Comparison of ENCODE assay signal across 16 mouse cellular contexts in the genomic region with DNA sequence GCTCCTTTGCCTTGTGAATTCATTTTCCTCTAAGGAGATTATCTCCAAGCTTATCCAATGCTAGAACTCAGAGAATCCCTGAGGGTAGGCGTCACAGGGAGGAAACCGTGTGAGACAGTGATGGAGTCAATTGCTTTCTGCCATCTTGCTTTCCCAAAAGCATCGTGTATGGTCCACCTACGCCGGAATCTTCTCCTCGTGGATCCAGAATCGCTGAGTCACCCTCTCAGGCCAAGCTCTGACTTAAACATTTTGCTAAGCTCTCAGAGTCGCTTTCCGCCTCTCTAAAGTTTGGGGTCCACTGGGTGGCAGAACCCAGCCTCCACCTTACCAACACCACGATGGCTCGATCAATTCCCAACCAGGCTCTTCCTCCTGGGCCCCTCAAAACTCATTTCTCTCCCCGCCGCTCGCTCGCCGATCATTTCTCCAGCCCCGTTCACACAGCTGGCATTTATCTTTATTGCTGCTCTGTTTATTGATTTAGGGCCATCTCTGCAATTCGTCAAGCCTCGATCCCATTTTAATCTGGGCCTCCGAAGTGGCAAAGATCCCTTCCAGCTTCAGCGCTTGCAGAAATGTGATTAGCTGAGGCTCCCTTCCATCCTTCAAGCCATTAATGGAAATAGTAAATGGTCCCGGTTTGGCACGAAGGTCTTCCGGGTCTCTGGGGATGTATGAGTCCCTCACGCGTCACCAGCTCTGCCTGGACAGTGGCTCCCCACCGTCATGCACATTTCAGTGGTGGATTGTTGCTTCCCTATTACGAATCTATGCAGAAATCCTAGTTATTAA. TPM values are rescaled to one million over a fixed set of nuclear protein-coding genes. Genes with fewer than 3 reads are reported as not detected.
A peak's percentile ranks its signal among the peaks of the same experiment; 100 is the strongest.
DNase-seq lines count a peak whose midpoint lies in the region; ATAC-seq and TF ChIP-seq lines count a peak whose summit lies in the region.
"Had no signal": no experiment of that assay in that cellular context is flagged by ENCODE, and none has a peak within 500 bp of the region (broad histone marks: within the 10 kb centered on the region; RNA-seq: fewer than 3 reads in every experiment).

No protein-coding gene starts in this region.

- no peaks in the 10 kb centered on the region for H3K36me3 ChIP-seq in heart, embryonic 10.5 days
- H3K36me3 ChIP-seq in lung, embryonic 15.5 days: no peaks in the 10 kb centered on the region
- no peaks in the 10 kb centered on the region for H3K36me3 ChIP-seq in intestine, embryonic 15.5 days
- no peaks in the 10 kb centered on the region for H3K36me3 ChIP-seq in stomach, embryonic 14.5 days (ENCODE audit: control insufficient read depth, insufficient read depth, low read length)
- H3K36me3 ChIP-seq: embryonic facial prominence, embryonic 12.5 days; midbrain, embryonic 12.5 days had no signal

- no peak for TF ChIP-seq CTCF in lung, adult 2 months (IDR thresholded peaks at IDR 0.05; ENCODE audit: insufficient read depth, low read length)

- peak; percentile 76 for DNase-seq in heart, embryonic 10.5 days (ENCODE audit: low spot score)
- DNase-seq in heart, postnatal 4 days: no peak
- DNase-seq in lung, adult 2 months: no peak
- no peak for DNase-seq in left cerebral cortex, postnatal 36 days (ENCODE audit: low spot score in 2 of 2)
- DNase-seq: cerebellum, adult 9-11 months; gastrocnemius, postnatal 14 days; kidney, postnatal 4 days had no signal

- H3K4me2 ChIP-seq in lung, embryonic 15.5 days: peak overlapping the region; percentile 38; the same call in 1 of the 2 replicates
- peak overlapping the region; percentile 43 for H3K4me2 ChIP-seq in intestine, embryonic 15.5 days (replicated peaks)
- peak overlapping the region; percentile 22 for H3K4me2 ChIP-seq in stomach, embryonic 14.5 days (replicated peaks; ENCODE audit: low read depth, low read length)
- H3K4me2 ChIP-seq: embryonic facial prominence, embryonic 12.5 days; midbrain, embryonic 12.5 days had no signal

- ATAC-seq in lung, embryonic 15.5 days (ENCODE audit: borderline replicate concordance, extremely low read depth, low FRiP score, low TSS enrichment): peak; percentile 24; the same call in 1 of the 2 replicates
- peak; percentile 24; the same call in 1 of the 2 replicates for ATAC-seq in intestine, embryonic 15.5 days
- no peak for ATAC-seq in stomach, embryonic 14.5 days (ENCODE audit: insufficient number of reproducible peaks, insufficient read depth, low FRiP score, low read depth)
- ATAC-seq in erythroid progenitor cell, adult 5-6 weeks (replicated peaks; ENCODE audit: low FRiP score, poor library complexity, severe bottlenecking): no peak
- ATAC-seq: forebrain, embryonic 14.5 days; inflammation-experienced regulatory T-cells, adult 6 months had no signal

- TF ChIP-seq POLR2A in lung, adult 2 months (IDR thresholded peaks at IDR 0.05; ENCODE audit: borderline replicate concordance, extremely low read depth, low read depth, low read length): no peak

- 59% methylated on average over 28 of the region's 28 CpGs for WGBS in heart, embryonic 10.5 days
- 39% methylated on average over 28 of the region's 28 CpGs for WGBS in lung, embryonic 15.5 days
- WGBS in lung, adult 2 months: 49% methylated on average over 28 of the region's 28 CpGs
- WGBS in intestine, embryonic 15.5 days: 23% methylated on average over 28 of the region's 28 CpGs
- WGBS in stomach, embryonic 14.5 days: 32% methylated on average over 28 of the region's 28 CpGs

- 0 out of 2 replicates have a peak, but pooled peaks cover 3% of the 10 kb centered on the region for H3K27me3 ChIP-seq in heart, embryonic 10.5 days (ENCODE audit: insufficient read depth, poor library complexity, severe bottlenecking)
- no peaks in the 10 kb centered on the region for H3K27me3 ChIP-seq in lung, embryonic 15.5 days
- no peaks in the 10 kb centered on the region for H3K27me3 ChIP-seq in intestine, embryonic 15.5 days (replicated peaks)
- H3K27me3 ChIP-seq in stomach, embryonic 14.5 days (ENCODE audit: control insufficient read depth, insufficient read depth, low read length): no peaks in the 10 kb centered on the region
- H3K27me3 ChIP-seq: embryonic facial prominence, embryonic 12.5 days; midbrain, embryonic 12.5 days had no signal

- H3K27ac ChIP-seq in heart, embryonic 10.5 days: no peak overlapping the region
- no peak overlapping the region for H3K27ac ChIP-seq in lung, embryonic 15.5 days
- no peak overlapping the region for H3K27ac ChIP-seq in intestine, embryonic 15.5 days
- no peak overlapping the region for H3K27ac ChIP-seq in stomach, embryonic 14.5 days (ENCODE audit: low read length)
- H3K27ac ChIP-seq: embryonic facial prominence, embryonic 12.5 days; liver, embryonic 14.5 days; midbrain, embryonic 12.5 days had no signal

- H3K4me3 ChIP-seq in heart, embryonic 10.5 days: 0 out of 2 replicates have a peak overlapping the region, but pooled peaks have one; percentile 3
- H3K4me3 ChIP-seq in lung, embryonic 15.5 days: no peak overlapping the region
- H3K4me3 ChIP-seq in lung, adult 2 months (replicated peaks; ENCODE audit: extremely low read depth, low read depth, low read length): no peak overlapping the region
- H3K4me3 ChIP-seq in intestine, embryonic 15.5 days (replicated peaks): no peak overlapping the region
- no peak overlapping the region for H3K4me3 ChIP-seq in stomach, embryonic 14.5 days (ENCODE audit: low read depth, low read length)
- H3K4me3 ChIP-seq: embryonic facial prominence, embryonic 12.5 days; midbrain, embryonic 12.5 days had no signal

- no peak overlapping the region for H3K9ac ChIP-seq in lung, embryonic 15.5 days
- no peak overlapping the region for H3K9ac ChIP-seq in intestine, embryonic 15.5 days
- no peak overlapping the region for H3K9ac ChIP-seq in stomach, embryonic 14.5 days (replicated peaks; ENCODE audit: low read depth, low read length)
- H3K9ac ChIP-seq: embryonic facial prominence, embryonic 12.5 days; liver, embryonic 14.5 days; midbrain, embryonic 12.5 days had no signal

- H3K4me1 ChIP-seq in heart, embryonic 10.5 days: peaks cover 28% of the 10 kb centered on the region
- peaks cover 13% of the 10 kb centered on the region for H3K4me1 ChIP-seq in lung, embryonic 15.5 days
- no peaks in the 10 kb centered on the region for H3K4me1 ChIP-seq in lung, adult 2 months (ENCODE audit: control insufficient read depth, insufficient read depth, low read length)
- H3K4me1 ChIP-seq in intestine, embryonic 15.5 days (replicated peaks): peaks cover 14% of the 10 kb centered on the region; the same call in 1 of the 2 replicates
- peaks cover 4% of the 10 kb centered on the region; the same call in 1 of the 2 replicates for H3K4me1 ChIP-seq in stomach, embryonic 14.5 days (ENCODE audit: control insufficient read depth, insufficient read depth, low read length)

- intact Hi-C loops in left cerebral cortex, postnatal 36 days (cut with DNase I): loop anchor here (10.0 kb wide), 2 partner anchors 609 to 949 kb away; a partner anchor contains a TSS

- H3K9me3 ChIP-seq in heart, embryonic 10.5 days: no peaks in the 10 kb centered on the region
- H3K9me3 ChIP-seq in lung, embryonic 15.5 days: no peaks in the 10 kb centered on the region
- H3K9me3 ChIP-seq in intestine, embryonic 15.5 days: no peaks in the 10 kb centered on the region
- H3K9me3 ChIP-seq in stomach, embryonic 14.5 days (ENCODE audit: control insufficient read depth, low read depth, low read length): no peaks in the 10 kb centered on the region
- H3K9me3 ChIP-seq: embryonic facial prominence, embryonic 12.5 days; midbrain, embryonic 12.5 days had no signal

RNA-seq across cellular contexts. Expression of a gene that starts 38.4 kb away (rescaled TPM):
- polyA plus RNA-seq in heart, embryonic 10.5 days (2016; fragmentation: Nextera tagmentation; extraction: Ambion mirVana): 36.2 and 57.0 TPM in 2 replicates
- total RNA-seq in heart, postnatal 4 days (2021): 10 to 100 TPM; 12.3 to 12.6 TPM
- polyA plus RNA-seq in lung, embryonic 15.5 days (2015; fragmentation: Nextera tagmentation; extraction: Ambion mirVana): 50.4 and 51.9 TPM in 2 replicates
- polyA plus RNA-seq in lung, adult 2 months (2012; rRNA removed): 14.7 and 17.8 TPM in 2 replicates
- polyA plus RNA-seq in intestine, embryonic 15.5 days (2015; fragmentation: Nextera tagmentation; extraction: Ambion mirVana): 54.3 and 56.0 TPM in 2 replicates
- polyA plus RNA-seq in stomach, embryonic 14.5 days (2014; fragmentation: Nextera tagmentation; extraction: Ambion mirVana): 74.2 and 77.9 TPM in 2 replicates
- total RNA-seq in erythroid progenitor cell, adult 5-6 weeks (2015; ENCODE audit: low replicate concordance): 12.2 and 15.9 TPM in 2 replicates
- total RNA-seq in erythroid progenitor cell, adult 5-6 weeks (2017; ENCODE audit: low replicate concordance): 2.2 and 21.4 TPM in 2 replicates
- 100 to 1,000 TPM; 116 to 129 TPM for total RNA-seq in left cerebral cortex, postnatal 36 days (2021)

RNA-seq across cellular contexts. Expression of a gene that starts 38.7 kb away (rescaled TPM):
- polyA plus RNA-seq in heart, embryonic 10.5 days (2016; fragmentation: Nextera tagmentation; extraction: Ambion mirVana): 205 and 295 TPM in 2 replicates
- 10 to 100 TPM; 48.2 to 55.6 TPM for total RNA-seq in heart, postnatal 4 days (2021)
- polyA plus RNA-seq in lung, embryonic 15.5 days (2015; fragmentation: Nextera tagmentation; extraction: Ambion mirVana): 375 and 416 TPM in 2 replicates
- polyA plus RNA-seq in lung, adult 2 months (2012; rRNA removed): 174 and 271 TPM in 2 replicates
- 430 and 467 TPM in 2 replicates for polyA plus RNA-seq in intestine, embryonic 15.5 days (2015; fragmentation: Nextera tagmentation; extraction: Ambion mirVana)
- 378 and 409 TPM in 2 replicates for polyA plus RNA-seq in stomach, embryonic 14.5 days (2014; fragmentation: Nextera tagmentation; extraction: Ambion mirVana)
- total RNA-seq in erythroid progenitor cell, adult 5-6 weeks (2015; ENCODE audit: low replicate concordance): 85.5 and 110 TPM in 2 replicates
- 58.2 and 71.0 TPM in 2 replicates for total RNA-seq in erythroid progenitor cell, adult 5-6 weeks (2017; ENCODE audit: low replicate concordance)
- total RNA-seq in left cerebral cortex, postnatal 36 days (2021): 10 to 100 TPM; 45.2 to 49.7 TPM

Comparison
In these comparisons a context has a peak if more than half of its experiments do, and no peak if none do; other contexts are left out.
1. ATAC-seq: peak in lung, embryonic 15.5 days (single experiment) and intestine, embryonic 15.5 days (single experiment); none in stomach, embryonic 14.5 days (single experiment) and erythroid progenitor cell, adult 5-6 weeks (single experiment).
2. Peak in every context shown above with its lines, with median percentiles within 50 percentile points of each other: H3K4me2 ChIP-seq.